Mouse (Mus musculus) kidney, adult 2 months (tissue): Measurements from ENCODE around the gene Klk4. TPM values are rescaled to one million over a fixed set of nuclear protein-coding genes. Genes with fewer than 3 reads are reported as not detected.
A peak's percentile ranks its signal among the peaks of the same experiment; 100 is the strongest.

Experiments used
- DNase-seq: peaks from one replicate; pipeline ENCODE4 v3.0.0; 2021
- H3K27ac ChIP-seq: fragments of 200-500 bp; 2 replicates; pipeline ENCODE4 v1.5.1; 2012; ENCODE audit warnings: low read depth, low read length, control low read depth, inconsistent platforms; ENCODE audit not compliant: insufficient read depth
- H3K27me3 ChIP-seq: fragments of 200-500 bp; replicated peaks from 2 replicates; pipeline ENCODE4 v1.6.1; 2012; ENCODE audit warnings: mild to moderate bottlenecking, moderate library complexity, low read length, inconsistent platforms; ENCODE audit not compliant: control insufficient read depth, insufficient read depth
- H3K36me3 ChIP-seq: fragments of 200-500 bp; 2 replicates; pipeline ENCODE4 v1.6.1; 2012; ENCODE audit warnings: mild to moderate bottlenecking, moderate library complexity, low read length, inconsistent platforms; ENCODE audit not compliant: control insufficient read depth, insufficient read depth
- H3K4me1 ChIP-seq: fragments of 200-500 bp; 2 replicates; pipeline ENCODE4 v1.6.1; 2011; ENCODE audit warnings: low read length; ENCODE audit not compliant: control insufficient read depth, insufficient read depth
- H3K4me3 ChIP-seq: fragments of 200-500 bp; 2 replicates; pipeline ENCODE4 v1.5.1; 2011; ENCODE audit warnings: mild to moderate bottlenecking, low read depth, low read length, control low read depth; ENCODE audit not compliant: insufficient read depth
- CTCF ChIP-seq: fragments of 200-500 bp; conservative IDR thresholded peaks from 2 replicates; pipeline ENCODE4 v1.5.1; 2011; ENCODE audit warnings: low read depth, mild to moderate bottlenecking, control low read depth, low read length, moderate library complexity, mixed read lengths; ENCODE audit not compliant: insufficient read depth, insufficient read length
- POLR2A ChIP-seq: fragments of 200-500 bp; IDR thresholded peaks from one replicate; pipeline ENCODE4 v1.6.1; 2011; ENCODE audit warnings: low read depth, low read length, control low read depth
- WGBS: fragments of 180-500 bp; shearing (Covaris S2); methylation state at CpG from one replicate; pipeline ENCODE4 v1.1.7; 2018; 5-methylcytosine and 5-hydroxymethylcytosine counted together
- polyA plus RNA-seq: library from polyadenylated mRNA; depleted of rRNA; stranded (reverse); fragments of >200 nt; gene quantifications from 2 replicates; pipeline ENCODE4 v1.2.3, GENCODE M21; 2012

Klk4 gene
- polyA plus RNA-seq, 1 experiment: not detected

DNA sequence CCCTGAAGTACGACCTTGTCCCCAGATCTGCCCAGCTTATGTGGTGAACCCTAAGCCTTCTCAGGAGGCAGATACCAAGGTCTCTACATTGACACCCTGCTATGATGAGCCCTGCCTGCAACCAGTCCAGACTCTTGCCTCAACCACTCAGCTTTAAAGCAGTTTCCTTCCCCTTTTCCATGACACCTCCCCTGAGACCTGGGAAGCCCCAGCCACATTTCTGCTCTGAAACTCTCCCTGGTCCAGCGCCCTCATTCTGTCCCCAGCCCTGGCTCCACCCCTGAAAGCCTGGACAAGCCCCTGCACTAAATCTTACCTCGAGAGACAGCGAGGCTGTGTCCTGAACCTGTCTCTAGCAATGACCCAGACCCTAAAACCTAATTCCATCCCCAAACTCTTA is 1.9 kb downstream of the Klk4 start:
- H3K27me3 ChIP-seq: no peaks in the 10 kb centered on the region; the same call in 1 of the 2 replicates
- 18% methylated on average over 4 of the region's 4 CpGs for WGBS
- no peak for DNase-seq
- no peak overlapping the region for H3K27ac ChIP-seq
- H3K4me1 ChIP-seq: no peaks in the 10 kb centered on the region
- TF ChIP-seq POLR2A: no peak
- no peak for TF ChIP-seq CTCF
- H3K4me3 ChIP-seq: no peak overlapping the region
- no peaks in the 10 kb centered on the region for H3K36me3 ChIP-seq

GRCm38 (mm10) chr7:43883547-43883946 is 2.6 kb downstream of the Klk4 start:
- 9% methylated on average over 14 of the region's 14 CpGs for WGBS
- no peaks in the 10 kb centered on the region for H3K4me1 ChIP-seq
- H3K27ac ChIP-seq: no peak overlapping the region
- H3K4me3 ChIP-seq: no peak overlapping the region
- peak; percentile 59 for TF ChIP-seq CTCF
- no peak for TF ChIP-seq POLR2A
- no peaks in the 10 kb centered on the region; the same call in 1 of the 2 replicates for H3K27me3 ChIP-seq
- DNase-seq: no peak
- no peaks in the 10 kb centered on the region for H3K36me3 ChIP-seq

- H3K27me3 ChIP-seq: no peaks in the 10 kb centered on the region
- no peaks in the 10 kb centered on the region for H3K4me1 ChIP-seq
- no peak overlapping the region for H3K27ac ChIP-seq
- DNase-seq: no peak
- WGBS: 58% methylated on average over 5 of the region's 5 CpGs
- no peak for TF ChIP-seq POLR2A
- H3K4me3 ChIP-seq: no peak overlapping the region
- H3K36me3 ChIP-seq: no peaks in the 10 kb centered on the region
These were observed 10.4 kb downstream of the Klk4 start for GRCm38 (mm10) chr7:43891365-43891764.

DNA sequence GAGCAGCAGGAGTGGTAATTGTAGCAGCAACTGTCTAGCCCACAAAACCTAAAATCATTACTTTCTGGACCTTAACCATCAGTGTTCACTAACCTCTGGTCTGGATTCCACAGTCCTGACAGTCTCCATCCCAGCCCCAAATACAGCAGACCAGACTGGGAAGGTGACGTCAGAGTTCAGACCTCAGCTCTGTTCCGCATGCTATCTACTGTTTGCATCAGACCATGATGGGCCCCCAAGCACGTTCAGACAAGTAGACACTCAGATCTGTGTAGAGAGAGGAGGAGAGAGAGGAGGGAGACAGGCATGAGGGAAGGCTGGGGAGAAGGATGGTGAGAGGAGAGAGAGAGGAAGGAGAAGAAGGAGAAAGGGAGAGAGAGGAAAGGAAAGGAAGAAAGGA is 10.8 kb downstream of the Klk4 start:
- Histone ChIP-seq H3K27ac (no peak overlapping the region), H3K4me1 (no peaks in the 10 kb centered on the region), H3K4me3 (no peak overlapping the region), H3K27me3 (no peaks in the 10 kb centered on the region), H3K36me3 (no peaks in the 10 kb centered on the region)
- TF ChIP-seq POLR2A: no peak
- no peak for TF ChIP-seq CTCF
- WGBS: 59% methylated on average over 3 of the region's 3 CpGs
- DNase-seq: no peak

- WGBS: 5% methylated on average over 1 of the region's 1 CpGs
These were observed 13.9 kb downstream of the Klk4 start for GRCm38 (mm10) chr7:43894836-43895235.

DNA sequence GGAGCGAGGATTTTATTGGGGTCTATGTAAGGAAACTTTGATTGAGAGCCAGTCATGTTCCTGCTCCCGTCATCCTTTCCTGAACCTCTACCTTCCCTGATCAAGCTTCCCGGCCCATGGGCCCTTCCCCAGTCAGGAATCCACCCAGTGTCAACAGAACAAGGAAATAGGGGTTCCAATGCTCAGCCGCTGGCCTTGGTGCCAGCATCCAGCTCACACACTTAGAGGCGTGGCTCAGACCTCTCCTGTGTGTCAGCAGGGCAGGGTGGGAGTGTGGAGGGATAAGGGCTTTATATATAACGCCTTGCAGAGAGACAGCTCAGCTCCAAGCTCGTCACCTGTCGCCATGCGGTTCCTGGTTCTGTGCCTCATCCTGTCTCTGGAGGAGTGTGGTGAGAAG is 33.9 kb downstream of the Klk4 start:
- no peaks in the 10 kb centered on the region for H3K4me1 ChIP-seq
- TF ChIP-seq CTCF: no peak
- TF ChIP-seq POLR2A: no peak
- DNase-seq: no peak
- no peaks in the 10 kb centered on the region for H3K27me3 ChIP-seq
- no peak overlapping the region for H3K4me3 ChIP-seq
- WGBS: 61% methylated on average over 9 of the region's 9 CpGs
- H3K36me3 ChIP-seq: no peaks in the 10 kb centered on the region
- H3K27ac ChIP-seq: no peak overlapping the region

More at GRCm38 (mm10) chr7:43894836-43895235, 13.9 kb downstream of the Klk4 start:
- H3K4me1 ChIP-seq: no peaks in the 10 kb centered on the region
- H3K4me3 ChIP-seq: no peak overlapping the region
- no peaks in the 10 kb centered on the region for H3K27me3 ChIP-seq
- H3K27ac ChIP-seq: no peak overlapping the region
- DNase-seq: peak; percentile 90
- H3K36me3 ChIP-seq: no peaks in the 10 kb centered on the region
- TF ChIP-seq POLR2A (no peak), CTCF (peak; percentile 96)

- Histone ChIP-seq H3K4me1 (no peaks in the 10 kb centered on the region), H3K27me3 (no peaks in the 10 kb centered on the region), H3K27ac (no peak overlapping the region), H3K4me3 (no peak overlapping the region), H3K36me3 (no peaks in the 10 kb centered on the region)
- DNase-seq: no peak
- 51% methylated on average over 13 of the region's 13 CpGs for WGBS
- TF ChIP-seq POLR2A (no peak), CTCF (no peak)
These were observed 37.5 kb downstream of the Klk4 start for GRCm38 (mm10) chr7:43918426-43918825.

DNA sequence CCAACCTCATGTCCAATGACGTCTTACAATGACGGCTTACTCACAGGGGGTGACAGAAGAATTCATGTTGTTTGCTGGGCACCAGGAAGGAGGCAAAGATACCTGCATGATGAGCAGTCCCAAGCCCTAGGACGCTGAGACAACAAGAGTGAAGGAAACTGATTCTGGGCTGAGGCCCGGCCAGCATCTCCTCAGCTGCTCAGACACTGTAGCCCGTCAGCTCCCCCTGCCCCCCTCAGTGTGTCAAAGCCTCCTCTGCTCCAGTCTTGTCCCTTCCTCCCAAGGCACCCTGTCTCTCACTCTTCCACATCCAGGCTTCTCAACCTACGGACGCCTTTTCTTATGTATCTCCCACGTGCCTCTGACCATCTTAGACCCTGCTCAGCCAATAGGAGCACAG is 37.9 kb downstream of the Klk4 start:
- no peak overlapping the region for H3K4me3 ChIP-seq
- H3K4me1 ChIP-seq: no peaks in the 10 kb centered on the region
- TF ChIP-seq POLR2A (no peak), CTCF (no peak)
- 65% methylated on average over 8 of the region's 8 CpGs for WGBS
- no peaks in the 10 kb centered on the region for H3K36me3 ChIP-seq
- no peak for DNase-seq
- no peak overlapping the region for H3K27ac ChIP-seq
- no peaks in the 10 kb centered on the region for H3K27me3 ChIP-seq
